24 mouse cellular contexts compared by ENCODE assay signal in genomic region chr13:76174297-76174696, GRCm38 (mm10).
DNase-seq lines count a peak whose midpoint lies in the region; ATAC-seq and TF ChIP-seq lines count a peak whose summit lies in the region.
"Had no signal": no experiment of that assay in that cellular context is flagged by ENCODE, and none has a peak within 500 bp of the region (broad histone marks: within the 10 kb centered on the region; RNA-seq: fewer than 3 reads in every experiment).

No protein-coding gene starts in this region.

- TF ChIP-seq EP300 in CH12.LX (IDR thresholded peaks at IDR 0.05; ENCODE audit: low read length) (no peak), MEL (IDR thresholded peaks at IDR 0.05; ENCODE audit: low read depth in 1 of 2, low read length in 2 of 2) (no peak)

- no peak overlapping the region for H3K4me2 ChIP-seq in midbrain, embryonic 11.5 days
- no peak overlapping the region for H3K4me2 ChIP-seq in midbrain, embryonic 13.5 days (replicated peaks)
- H3K4me2 ChIP-seq in CH12.LX (ENCODE audit: insufficient read depth, low read depth, poor library complexity, severe bottlenecking): no peak overlapping the region

- no peak overlapping the region for H3K9ac ChIP-seq in midbrain, embryonic 11.5 days (ENCODE audit: low read length)
- H3K9ac ChIP-seq in midbrain, embryonic 13.5 days (replicated peaks): no peak overlapping the region
- H3K9ac ChIP-seq in CH12.LX (ENCODE audit: insufficient read depth, low read depth): no peak overlapping the region
- no peak overlapping the region for H3K9ac ChIP-seq in ES-E14 (ENCODE audit: insufficient read depth, low read depth, low read length, poor library complexity, severe bottlenecking)
- no peak overlapping the region for H3K9ac ChIP-seq in MEL (ENCODE audit: control insufficient read depth, low read depth, low read length, poor library complexity, severe bottlenecking)

- TF ChIP-seq POLR2A in CH12.LX (IDR thresholded peaks at IDR 0.05; ENCODE audit: low read depth, low read length) (no peak), MEL (IDR thresholded peaks at IDR 0.05; ENCODE audit: control insufficient read depth in 1 of 2, insufficient read depth in 1 of 2, low read depth in 1 of 2, low read length in 2 of 2, poor library complexity in 1 of 2) (no peak)

- H3K27ac ChIP-seq in midbrain, embryonic 11.5 days (ENCODE audit: low read depth, low read length): no peak overlapping the region
- H3K27ac ChIP-seq in midbrain, embryonic 13.5 days: no peak overlapping the region
- H3K27ac ChIP-seq in CH12.LX (ENCODE audit: insufficient read depth, low read depth): no peak overlapping the region
- H3K27ac ChIP-seq in ES-E14 (ENCODE audit: insufficient read depth, low read depth, low read length, poor library complexity, severe bottlenecking): no peak overlapping the region
- H3K27ac ChIP-seq in MEL (ENCODE audit: control insufficient read depth, low read depth, low read length): no peak overlapping the region

- H3K4me3 ChIP-seq in midbrain, embryonic 11.5 days (ENCODE audit: low read depth, low read length): no peak overlapping the region
- no peak overlapping the region for H3K4me3 ChIP-seq in midbrain, embryonic 13.5 days (replicated peaks)
- no peak overlapping the region for H3K4me3 ChIP-seq in CH12.LX (replicated peaks in 1 of 3; ENCODE audit: low read depth in 2 of 3, low read length in 2 of 3, poor library complexity in 1 of 3)
- no peak overlapping the region for H3K4me3 ChIP-seq in ES-E14 (ENCODE audit: insufficient read depth in 1 of 2, low read depth in 1 of 2, low read length in 2 of 2, poor library complexity in 1 of 2, severe bottlenecking in 1 of 2)
- H3K4me3 ChIP-seq in MEL (ENCODE audit: control insufficient read depth in 1 of 2, insufficient read depth in 1 of 2, low read depth in 2 of 2, low read length in 2 of 2): no peak overlapping the region

- no peaks in the 10 kb centered on the region; the same call in 1 of the 2 replicates for H3K9me3 ChIP-seq in midbrain, embryonic 11.5 days (ENCODE audit: control insufficient read depth, low read length)
- 0 out of 2 replicates have a peak, but pooled peaks cover 3% of the 10 kb centered on the region for H3K9me3 ChIP-seq in midbrain, embryonic 13.5 days
- H3K9me3 ChIP-seq in CH12.LX (replicated peaks; ENCODE audit: low read length): peaks cover 6% of the 10 kb centered on the region
- H3K9me3 ChIP-seq in ES-E14 (ENCODE audit: control insufficient read depth, insufficient read depth, low read depth, low read length): no peaks in the 10 kb centered on the region
- H3K9me3 ChIP-seq in MEL (replicated peaks; ENCODE audit: insufficient read depth, low read length): no peaks in the 10 kb centered on the region
- H3K9me3 ChIP-seq: G1E had no signal

- no peaks in the 10 kb centered on the region for H3K27me3 ChIP-seq in midbrain, embryonic 11.5 days (ENCODE audit: control insufficient read depth, insufficient read depth, low read length)
- H3K27me3 ChIP-seq in midbrain, embryonic 13.5 days: no peaks in the 10 kb centered on the region
- no peaks in the 10 kb centered on the region for H3K27me3 ChIP-seq in CH12.LX (replicated peaks)
- no peaks in the 10 kb centered on the region for H3K27me3 ChIP-seq in MEL (ENCODE audit: control insufficient read depth in 1 of 2, insufficient read depth in 2 of 2, low read length in 2 of 2)
- H3K27me3 ChIP-seq: Patski had no signal

- no peaks in the 10 kb centered on the region for H3K4me1 ChIP-seq in midbrain, embryonic 11.5 days (ENCODE audit: control insufficient read depth, insufficient read depth, low read length)
- H3K4me1 ChIP-seq in midbrain, embryonic 13.5 days (replicated peaks): no peaks in the 10 kb centered on the region
- H3K4me1 ChIP-seq in CH12.LX (ENCODE audit: control insufficient read depth in 1 of 2, insufficient read depth in 2 of 2) (no peaks in the 10 kb centered on the region), ES-E14 (ENCODE audit: control insufficient read depth in 2 of 2, insufficient read depth in 2 of 2, low read length in 2 of 2, poor library complexity in 1 of 2) (peaks cover 0 to 2% of the 10 kb centered on the region in 2 experiments; a peak in 1 of 4 replicates), MEL (ENCODE audit: control insufficient read depth in 1 of 2, insufficient read depth in 2 of 2, low read length in 2 of 2) (no peaks in the 10 kb centered on the region)

- peak; percentile 31 for DNase-seq in midbrain, embryonic 11.5 days (ENCODE audit: low spot score, missing footprints)
- DNase-seq in CH12.LX (ENCODE audit: extremely low read depth) (no peak), ES-E14 (ENCODE audit: low read depth, low spot score) (no peak), MEL (ENCODE audit: low read depth, low spot score) (no peak)
- DNase-seq in left cerebral cortex, adult 11 months (ENCODE audit: low spot score): no peak
- DNase-seq in layer of hippocampus, postnatal 14 days (ENCODE audit: low spot score in 2 of 2): no peak
- DNase-seq: adrenal gland, adult 2 months; adrenal gland, adult 8-10 months; adrenal gland, postnatal 10 days; adrenal gland, postnatal 14 days; adrenal gland, postnatal 25 days; adrenal gland, postnatal 36 days; B cell, adult 2 months; cerebellum, adult 11 months; cerebellum, adult 11-12 months; cerebellum, adult 18-20 months; cerebellum, adult 2 months; cerebellum, adult 8-10 months had no signal

- TF ChIP-seq CTCF in CH12.LX (conservative IDR thresholded peaks at IDR 0.05 in 1 of 2, IDR thresholded peaks at IDR 0.05 in 1 of 2; ENCODE audit: low read depth in 2 of 2, low read length in 2 of 2) (no peak), MEL (IDR thresholded peaks at IDR 0.05 in 2 of 3, conservative IDR thresholded peaks at IDR 0.05 in 1 of 3; ENCODE audit: control insufficient read depth in 1 of 3, insufficient read depth in 1 of 3, low read depth in 2 of 3, low read length in 3 of 3, poor library complexity in 1 of 3, severe bottlenecking in 1 of 3) (no peak)

- no peaks in the 10 kb centered on the region for H3K79me2 ChIP-seq in CH12.LX (replicated peaks; ENCODE audit: control insufficient read depth, extremely low read depth, insufficient read depth, poor library complexity, severe bottlenecking)
- H3K79me2 ChIP-seq in MEL (ENCODE audit: control insufficient read depth, insufficient read depth, low read length, poor library complexity): no peaks in the 10 kb centered on the region

- dilution Hi-C loops in CH12.LX (cut with MboI; ENCODE audit: extremely low pct_ligation_motif_present, extremely low pct_unique_long_range_greater_than_20kb, low sequenced_read_pairs): no loop called here

- ATAC-seq in midbrain, embryonic 11.5 days (ENCODE audit: low FRiP score): no peak
- no peak for ATAC-seq in midbrain, embryonic 13.5 days
- no peak for ATAC-seq in monocyte, adult 5-6 weeks (replicated peaks; ENCODE audit: insufficient number of reproducible peaks, low FRiP score, low TSS enrichment, poor library complexity, severe bottlenecking)
- ATAC-seq: activated CD4-positive, CD25-positive, alpha-beta regulatory T cell, adult 4 months; CD4-positive, CD25-positive, alpha-beta regulatory T cell, adult 4 months; Patski had no signal

- no peak for TF ChIP-seq RAD21 in CH12.LX (IDR thresholded peaks at IDR 0.05; ENCODE audit: low read depth, low read length)
- no peak for TF ChIP-seq RAD21 in MEL (IDR thresholded peaks at IDR 0.05; ENCODE audit: low read depth, low read length)

- peaks cover 5% of the 10 kb centered on the region; the same call in 1 of the 2 replicates for H3K36me3 ChIP-seq in midbrain, embryonic 11.5 days (ENCODE audit: control insufficient read depth, insufficient read depth, low read length)
- peaks cover 28% of the 10 kb centered on the region for H3K36me3 ChIP-seq in midbrain, embryonic 13.5 days
- H3K36me3 ChIP-seq in CH12.LX (replicated peaks in 1 of 2; ENCODE audit: control insufficient read depth in 1 of 2, insufficient read depth in 1 of 2, low read length in 1 of 2): peaks cover 15 to 60% of the 10 kb centered on the region in 2 experiments
- peaks cover 4% of the 10 kb centered on the region; the same call in 1 of the 2 replicates for H3K36me3 ChIP-seq in ES-E14 (ENCODE audit: control insufficient read depth, insufficient read depth, low read length, poor library complexity, severe bottlenecking)
- H3K36me3 ChIP-seq in MEL (ENCODE audit: control insufficient read depth in 1 of 2, insufficient read depth in 2 of 2, low read length in 2 of 2): peaks cover 0 to 6% of the 10 kb centered on the region in 2 experiments; a peak in 2 of 4 replicates

- in situ Hi-C loops in CH12.LX (cut with MboI; ENCODE audit: low pct_ligation_motif_present, low pct_unique_long_range_greater_than_20kb, low sequenced_read_pairs) (no loop called here), ES-E14 (cut with MboI; ENCODE audit: low sequenced_read_pairs in 2 of 2, unreplicated experiment in 2 of 2) (no loop called here)

TF ChIP-seq in CH12.LX, 34 proteins besides CTCF, POLR2A, EP300 and RAD21:
- TF ChIP-seq ZNF384 (IDR thresholded peaks at IDR 0.05; ENCODE audit: low read depth, low read length) (no peak), MAFK (IDR thresholded peaks at IDR 0.05; ENCODE audit: insufficient replicate concordance, low read length) (peak; percentile 80)
TF ChIP-seq in CH12.LX: peak in this region for 1.

TF ChIP-seq in ES-E14, 5 proteins besides CTCF, POLR2A, EP300 and RAD21:
- TF ChIP-seq MAFK (IDR thresholded peaks at IDR 0.05; ENCODE audit: insufficient read depth, low read depth, low read length) (peak; percentile 76; the same call in 1 of the 2 replicates), ZC3H11A (IDR thresholded peaks at IDR 0.05; ENCODE audit: borderline replicate concordance, low read depth, low read length) (no peak)

TF ChIP-seq in MEL, 35 proteins besides CTCF, POLR2A, EP300 and RAD21:
- TF ChIP-seq TCF12 (IDR thresholded peaks at IDR 0.05; ENCODE audit: low read depth, low read length): no peak
- no peak for TF ChIP-seq ZNF384 (IDR thresholded peaks at IDR 0.05; ENCODE audit: low read depth, low read length)
- TF ChIP-seq MAFK (IDR thresholded peaks at IDR 0.05; ENCODE audit: borderline replicate concordance, low read depth, low read length): peak; percentile 74
- no peak for TF ChIP-seq NELFE (IDR thresholded peaks at IDR 0.05; ENCODE audit: low read depth, low read length)
- TF ChIP-seq GATA1 (IDR thresholded peaks at IDR 0.05; ENCODE audit: low read depth, low read length): no peak
